Mouse (Mus musculus) limb, embryonic 13.5 days (tissue): ENCODE results near the gene Jrkl. TPM values are rescaled to one million over a fixed set of nuclear protein-coding genes. Genes with fewer than 3 reads are reported as not detected.
A peak's percentile ranks its signal among the peaks of the same experiment; 100 is the strongest.

ENCODE experiments used
- ATAC-seq: fragments of 200-750 bp; cut with Nextera tagmentation; 2 replicates; pipeline ENCODE4 v1.8.0; 2017; ENCODE audit warnings: low read depth, moderate number of reproducible peaks, moderate TSS enrichment; ENCODE audit not compliant: low FRiP score
- H3K27ac ChIP-seq: fragments of 300-500 bp; sonication (generic); 2 replicates; pipeline ENCODE4 v1.5.1; 2015; ENCODE audit warnings: inconsistent platforms, mild to moderate bottlenecking, moderate library complexity
- H3K27me3 ChIP-seq: fragments of 300-500 bp; sonication (generic); 2 replicates; pipeline ENCODE4 v1.6.1; 2015; ENCODE audit warnings: mild to moderate bottlenecking, inconsistent platforms
- H3K36me3 ChIP-seq: fragments of 300-500 bp; sonication (generic); 2 replicates; pipeline ENCODE4 v1.6.1; 2015; ENCODE audit warnings: inconsistent platforms, mild to moderate bottlenecking, moderate library complexity
- H3K4me1 ChIP-seq: fragments of 300-500 bp; sonication (generic); 2 replicates; pipeline ENCODE4 v1.6.1; 2015; ENCODE audit warnings: inconsistent platforms
- H3K4me2 ChIP-seq: fragments of 300-500 bp; sonication (generic); replicated peaks from 2 replicates; pipeline ENCODE4 v1.6.1; 2015; ENCODE audit warnings: inconsistent platforms, mild to moderate bottlenecking, moderate library complexity
- H3K4me3 ChIP-seq: fragments of 300-500 bp; sonication (generic); 2 replicates; pipeline ENCODE4 v1.5.1; 2015; ENCODE audit warnings: moderate library complexity, mild to moderate bottlenecking, inconsistent platforms
- H3K9ac ChIP-seq: fragments of 300-500 bp; sonication (generic); 2 replicates; pipeline ENCODE4 v1.6.1; 2015; ENCODE audit warnings: mild to moderate bottlenecking, inconsistent platforms
- H3K9me3 ChIP-seq: fragments of 300-500 bp; sonication (generic); 2 replicates; pipeline ENCODE4 v1.6.1; 2016; ENCODE audit warnings: inconsistent platforms
- WGBS: fragments of 180-500 bp; shearing (Covaris S2); methylation state at CpG from one replicate; pipeline ENCODE4 v1.1.7; 2015; 5-methylcytosine and 5-hydroxymethylcytosine counted together
- polyA plus RNA-seq: library from polyadenylated mRNA; unstranded; fragments of >200 nt; fragmentation: Nextera tagmentation; extraction: Ambion mirVana; gene quantifications from 2 replicates; pipeline ENCODE4 v1.2.1, GENCODE M21; 2015

Gene Jrkl
- polyA plus RNA-seq: 10.3 and 10.6 TPM in 2 replicates

DNA sequence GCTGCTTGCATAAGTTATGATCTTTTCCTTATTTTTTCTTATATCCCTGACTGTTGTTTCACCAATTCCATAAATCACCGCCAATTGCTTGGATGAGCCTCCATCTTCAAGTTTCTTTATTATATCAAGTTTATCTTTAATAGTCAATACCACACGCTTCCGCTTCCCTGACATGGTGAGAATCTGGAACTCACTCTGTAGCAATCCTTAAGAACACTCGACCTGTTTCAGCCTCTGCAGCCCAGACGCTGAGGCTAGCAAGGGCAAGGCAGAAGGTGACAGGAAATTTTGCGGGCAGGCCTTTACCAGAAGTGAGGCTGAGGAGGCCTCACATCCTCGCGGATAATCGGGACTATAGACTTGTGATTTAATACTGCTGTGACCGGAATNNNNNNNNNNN lies at the start of gene Jrkl:
Jrkl (minus strand) TSS at position 349 of the 400 bp plus-strand sequence.
- peak within 1 kb of the TSS; percentile 54 for H3K4me3 ChIP-seq
- H3K9ac ChIP-seq: peak within 1 kb of the TSS; percentile 72
- peaks cover 20% of the 10 kb centered on the region for H3K4me1 ChIP-seq
- peak within 1 kb of the TSS; percentile 69; the same call in 1 of the 2 replicates for H3K27ac ChIP-seq
- peaks cover 4% of the 10 kb centered on the region; the same call in 1 of the 2 replicates for H3K36me3 ChIP-seq
- WGBS: 7% methylated on average over 10 of the region's 10 CpGs
- no peak for ATAC-seq
- no peaks in the 10 kb centered on the region for H3K27me3 ChIP-seq
- 0 out of 2 replicates have a peak, but pooled peaks cover 4% of the 10 kb centered on the region for H3K9me3 ChIP-seq
- H3K4me2 ChIP-seq: peak within 1 kb of the TSS; percentile 60

- no peaks in the 10 kb centered on the region for H3K9me3 ChIP-seq
- H3K4me3 ChIP-seq: no peak overlapping the region
- H3K27me3 ChIP-seq: no peaks in the 10 kb centered on the region
- no peaks in the 10 kb centered on the region for H3K36me3 ChIP-seq
- ATAC-seq: no peak
- no peak overlapping the region for H3K27ac ChIP-seq
- H3K9ac ChIP-seq: no peak overlapping the region
- H3K4me2 ChIP-seq: no peak overlapping the region
- 42% methylated on average over 2 of the region's 2 CpGs for WGBS
- H3K4me1 ChIP-seq: no peaks in the 10 kb centered on the region
Observed at GRCm38 (mm10) chr9:13287482-13287881, 41.9 kb upstream of the Jrkl start.

GRCm38 (mm10) chr9:13273219-13273618 lies 27.6 kb upstream of the Jrkl start:
- no peaks in the 10 kb centered on the region for H3K9me3 ChIP-seq
- no peak overlapping the region for H3K27ac ChIP-seq
- H3K4me1 ChIP-seq: no peaks in the 10 kb centered on the region
- H3K9ac ChIP-seq: no peak overlapping the region
- H3K4me3 ChIP-seq: no peak overlapping the region
- no peaks in the 10 kb centered on the region for H3K27me3 ChIP-seq
- no peaks in the 10 kb centered on the region for H3K36me3 ChIP-seq
- no peak overlapping the region for H3K4me2 ChIP-seq
- WGBS: 92% methylated on average over 1 of the region's 1 CpGs
- no peak for ATAC-seq

DNA sequence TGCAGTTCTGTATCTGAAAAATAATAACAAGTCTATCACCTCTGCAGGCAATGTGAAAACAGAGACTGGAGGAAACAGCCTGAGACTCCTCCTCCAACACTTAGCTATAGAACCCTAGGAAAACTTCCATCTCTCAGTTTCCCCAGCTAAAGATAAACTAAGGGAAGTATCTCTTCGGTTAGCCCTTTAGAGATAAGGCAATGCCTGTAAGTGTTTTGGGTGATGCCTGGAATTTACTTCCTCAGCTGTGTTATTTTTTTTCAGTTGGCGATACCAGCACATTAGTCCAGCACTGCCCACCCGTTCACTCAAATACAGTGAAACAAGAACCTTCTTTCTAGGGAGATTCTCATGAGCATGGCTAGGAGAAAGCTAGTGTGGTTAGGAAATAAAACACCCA lies 15.4 kb upstream of the Jrkl start:
- no peaks in the 10 kb centered on the region for H3K27me3 ChIP-seq
- WGBS: 88% methylated on average over 3 of the region's 3 CpGs

GRCm38 (mm10) chr9:13258173-13258572 lies 12.5 kb upstream of the Jrkl start:
- Histone ChIP-seq H3K36me3 (no peaks in the 10 kb centered on the region), H3K4me2 (no peak overlapping the region), H3K9ac (no peak overlapping the region), H3K4me1 (no peaks in the 10 kb centered on the region), H3K27ac (no peak overlapping the region), H3K9me3 (no peaks in the 10 kb centered on the region), H3K4me3 (no peak overlapping the region), H3K27me3 (no peaks in the 10 kb centered on the region)
- WGBS: 90% methylated on average over 2 of the region's 2 CpGs
- no peak for ATAC-seq

More for the DNA sequence above, 15.4 kb upstream of the Jrkl start:
- H3K27ac ChIP-seq: no peak overlapping the region
- ATAC-seq: no peak
- H3K4me3 ChIP-seq: no peak overlapping the region
- H3K36me3 ChIP-seq: no peaks in the 10 kb centered on the region
- no peak overlapping the region for H3K9ac ChIP-seq
- no peaks in the 10 kb centered on the region for H3K9me3 ChIP-seq
- H3K4me1 ChIP-seq: no peaks in the 10 kb centered on the region
- H3K4me2 ChIP-seq: no peak overlapping the region

- no peak overlapping the region for H3K9ac ChIP-seq
- H3K4me3 ChIP-seq: no peak overlapping the region
- H3K27ac ChIP-seq: no peak overlapping the region
- no peaks in the 10 kb centered on the region for H3K27me3 ChIP-seq
- no peaks in the 10 kb centered on the region for H3K9me3 ChIP-seq
- no peak overlapping the region for H3K4me2 ChIP-seq
- H3K4me1 ChIP-seq: no peaks in the 10 kb centered on the region
- WGBS: 98% methylated on average over 1 of the region's 1 CpGs
- no peaks in the 10 kb centered on the region for H3K36me3 ChIP-seq
- no peak for ATAC-seq
Observed at GRCm38 (mm10) chr9:13256726-13257125, 11.1 kb upstream of the Jrkl start.

DNA sequence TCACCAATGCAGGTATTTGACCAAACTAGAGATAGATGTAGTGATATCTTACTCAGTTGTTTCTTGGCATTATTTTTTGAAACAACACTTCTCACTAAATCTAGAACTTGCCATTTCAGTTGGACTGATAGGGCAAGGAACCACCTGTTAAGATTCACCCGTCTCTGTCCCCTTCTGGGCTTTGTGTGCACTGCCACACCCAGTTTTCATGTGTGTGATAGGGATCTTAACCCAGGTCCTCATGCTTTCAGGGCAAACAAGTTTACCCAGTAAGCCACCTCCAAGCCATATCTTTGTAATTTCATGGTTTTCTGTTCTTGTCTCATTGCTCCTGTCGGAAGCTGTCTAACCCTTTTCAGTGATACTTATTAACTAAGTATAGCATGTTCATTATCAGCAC lies 5.6 kb upstream of the Jrkl start:
- no peak for ATAC-seq
- Histone ChIP-seq H3K9me3 (no peaks in the 10 kb centered on the region), H3K27ac (no peak overlapping the region), H3K4me2 (no peak overlapping the region), H3K27me3 (no peaks in the 10 kb centered on the region), H3K36me3 (no peaks in the 10 kb centered on the region), H3K4me1 (peaks cover 6% of the 10 kb centered on the region; the same call in 1 of the 2 replicates), H3K4me3 (no peak overlapping the region), H3K9ac (no peak overlapping the region)
- 79% methylated on average over 2 of the region's 2 CpGs for WGBS

DNA sequence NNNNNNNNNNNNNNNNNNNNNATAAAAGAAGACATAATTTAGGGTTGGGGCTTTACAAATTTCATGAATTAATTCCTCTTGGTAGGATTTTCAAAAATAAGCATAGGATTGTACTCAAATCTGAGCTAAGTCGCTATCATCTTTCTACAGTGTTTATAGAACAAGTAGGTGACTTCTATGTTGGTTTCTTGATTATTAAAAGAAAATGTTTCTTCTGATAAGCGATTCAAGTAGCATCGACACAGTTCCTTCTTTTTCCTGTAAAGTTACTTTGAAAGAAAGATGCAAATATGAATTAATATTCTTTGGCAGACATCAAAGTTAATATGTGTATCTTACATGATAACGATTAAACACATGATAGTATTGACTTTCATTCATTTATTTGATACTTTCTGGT lies 2.5 kb upstream of the Jrkl start:
- no peak overlapping the region for H3K4me2 ChIP-seq
- H3K27me3 ChIP-seq: no peaks in the 10 kb centered on the region
- H3K9me3 ChIP-seq: 0 out of 2 replicates have a peak, but pooled peaks cover 4% of the 10 kb centered on the region
- H3K27ac ChIP-seq: no peak overlapping the region
- no peak overlapping the region for H3K9ac ChIP-seq
- whole genome bisulfite sequencing: 96% methylated on average over 4 of the region's 4 CpGs
- H3K4me1 ChIP-seq: peaks cover 20% of the 10 kb centered on the region
- no peak overlapping the region for H3K4me3 ChIP-seq
- peaks cover 4% of the 10 kb centered on the region; the same call in 1 of the 2 replicates for H3K36me3 ChIP-seq
- ATAC-seq: no peak

DNA sequence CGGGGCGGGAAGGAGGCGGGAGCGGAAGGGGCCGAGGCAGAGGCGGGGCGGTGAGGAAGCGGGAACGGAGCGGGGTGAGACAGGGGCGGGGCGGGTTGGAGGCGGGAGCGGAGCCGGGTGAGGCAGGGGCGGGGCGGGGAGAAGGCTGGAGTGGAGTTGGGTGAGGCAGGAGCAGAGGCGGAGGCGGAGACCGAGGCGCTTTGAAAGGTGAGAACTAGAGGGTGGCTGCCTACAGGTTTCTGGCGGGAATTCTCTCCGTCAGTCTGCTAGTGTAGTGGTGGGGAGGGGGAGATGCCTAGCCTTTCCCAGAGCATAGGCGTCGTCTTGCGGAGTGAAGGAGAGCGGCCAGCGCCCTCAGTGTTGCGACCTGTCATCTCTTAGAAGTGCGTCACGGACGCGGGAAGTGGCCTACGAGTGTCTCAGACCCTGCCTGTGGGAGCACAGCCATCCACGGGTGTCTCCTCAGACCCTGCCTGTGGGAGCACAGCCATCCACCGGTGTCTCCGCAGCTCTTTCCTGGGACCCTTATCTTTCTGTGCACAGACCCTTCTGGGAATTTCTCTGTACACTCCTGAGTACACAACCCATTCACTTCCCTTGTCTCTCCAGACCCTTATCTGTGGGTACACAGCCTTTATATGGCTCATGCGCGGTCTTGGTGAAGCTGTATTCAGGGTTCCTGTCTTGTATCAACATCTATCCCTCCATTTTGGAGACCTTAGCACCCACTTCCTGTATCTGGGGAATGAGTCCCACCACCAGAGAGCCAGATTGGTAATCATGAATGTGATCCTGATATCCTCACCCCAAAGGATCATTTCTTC lies 1.4 kb upstream of the Jrkl start, which contains the start of gene Ccdc82:
Ccdc82 (plus strand) TSS at position 141 of the 824 bp plus-strand sequence.
- Histone ChIP-seq H3K9ac (peak within 1 kb of the TSS; percentile 73), H3K4me1 (peaks cover 20% of the 10 kb centered on the region), H3K4me2 (peak within 1 kb of the TSS; percentile 79), H3K27me3 (no peaks in the 10 kb centered on the region), H3K36me3 (peaks cover 4% of the 10 kb centered on the region; the same call in 1 of the 2 replicates), H3K4me3 (peak within 1 kb of the TSS; percentile 55), H3K27ac (peak within 1 kb of the TSS; percentile 85; the same call in 1 of the 2 replicates), H3K9me3 (0 out of 2 replicates have a peak, but pooled peaks cover 4% of the 10 kb centered on the region)
- peak; percentile 99 for ATAC-seq
- WGBS: 5% methylated on average over 22 of the region's 39 CpGs

DNA sequence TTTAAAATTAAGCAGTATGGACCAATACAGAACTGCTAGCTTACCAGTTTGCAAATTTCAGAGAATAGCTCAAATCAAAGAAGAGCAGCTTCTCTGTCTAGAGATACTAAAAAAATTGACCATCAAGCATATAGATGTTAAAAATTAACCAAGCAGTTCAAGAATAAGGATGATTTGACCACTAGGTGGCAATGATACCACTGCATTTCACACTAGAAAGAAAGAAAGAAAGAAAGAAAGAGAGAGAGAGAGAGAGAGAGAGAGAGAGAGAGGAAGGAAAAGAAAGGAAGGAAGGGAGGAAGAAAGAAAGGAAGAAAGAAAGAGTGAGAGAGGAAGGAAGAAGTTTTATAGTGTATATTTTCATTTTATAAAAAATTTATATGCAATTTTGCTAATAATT lies 3.3 kb downstream of the Jrkl start:
- ATAC-seq: no peak
- Histone ChIP-seq H3K36me3 (peaks cover 4% of the 10 kb centered on the region; the same call in 1 of the 2 replicates), H3K4me3 (no peak overlapping the region), H3K27ac (no peak overlapping the region), H3K4me2 (no peak overlapping the region), H3K4me1 (peaks cover 16% of the 10 kb centered on the region), H3K9ac (no peak overlapping the region), H3K27me3 (no peaks in the 10 kb centered on the region), H3K9me3 (peaks cover 4% of the 10 kb centered on the region; the same call in 1 of the 2 replicates)

DNA sequence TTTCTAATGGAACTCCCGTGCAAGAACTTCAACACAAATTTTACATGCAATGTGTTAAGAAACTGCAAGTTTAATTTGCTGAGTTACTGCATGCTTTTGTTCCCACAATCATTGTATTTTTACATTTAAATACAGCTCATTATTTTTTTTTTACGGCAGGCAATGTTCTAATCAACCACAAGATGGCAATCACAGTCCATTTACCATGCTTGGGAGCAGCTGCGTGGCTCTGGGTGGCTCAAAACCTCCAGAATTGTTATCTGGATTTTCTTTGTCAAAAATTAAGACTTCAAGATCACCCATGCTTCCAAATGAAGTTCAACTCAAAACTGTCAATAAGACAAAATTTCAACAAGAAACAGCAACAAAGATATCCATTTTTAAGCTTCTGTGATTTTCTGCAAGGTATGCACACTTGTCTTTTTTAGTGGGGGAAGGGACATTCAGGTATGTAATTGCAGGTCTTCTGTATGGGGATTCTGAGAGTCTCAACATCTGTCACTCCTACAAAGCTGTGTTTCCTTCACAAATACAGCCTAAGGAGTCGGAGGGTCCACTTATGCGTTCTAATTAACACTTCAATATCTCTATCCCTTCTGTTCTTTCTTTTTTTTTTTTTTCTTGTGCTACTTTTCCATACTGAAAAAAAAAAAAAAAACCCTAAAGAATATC lies 13.9 kb downstream of the Jrkl start:
- H3K4me3 ChIP-seq: no peak overlapping the region
- no peaks in the 10 kb centered on the region for H3K27me3 ChIP-seq
- no peak overlapping the region for H3K27ac ChIP-seq
- WGBS: 22% methylated on average over 5 of the region's 5 CpGs
- peaks cover 9% of the 10 kb centered on the region for H3K9me3 ChIP-seq
- no peak overlapping the region for H3K4me2 ChIP-seq
- peak; percentile 64; the same call in 1 of the 2 replicates for ATAC-seq
- H3K4me1 ChIP-seq: peaks cover 5% of the 10 kb centered on the region
- no peaks in the 10 kb centered on the region for H3K36me3 ChIP-seq
- no peak overlapping the region for H3K9ac ChIP-seq

GRCm38 (mm10) chr9:13230553-13230952 lies 15.1 kb downstream of the Jrkl start:
- no peak overlapping the region for H3K4me3 ChIP-seq
- H3K9ac ChIP-seq: no peak overlapping the region
- no peaks in the 10 kb centered on the region for H3K36me3 ChIP-seq
- H3K27me3 ChIP-seq: no peaks in the 10 kb centered on the region
- no peak overlapping the region for H3K27ac ChIP-seq
- H3K4me2 ChIP-seq: no peak overlapping the region
- peaks cover 9% of the 10 kb centered on the region for H3K9me3 ChIP-seq
- H3K4me1 ChIP-seq: peaks cover 5% of the 10 kb centered on the region
- 18% methylated on average over 4 of the region's 4 CpGs for WGBS
- ATAC-seq: no peak
